Mouse (Mus musculus) ES-E14 (cell line): ENCODE data around the gene Nfu1.

ENCODE experiments used
- CHD2 ChIP-seq: IDR thresholded peaks from 2 replicates; pipeline ENCODE4 v1.6.1; 2014; ENCODE audit warnings: mild to moderate bottlenecking, low read depth, low read length, inconsistent platforms
- HCFC1 ChIP-seq: IDR thresholded peaks from 2 replicates; pipeline ENCODE4 v1.6.1; 2012; ENCODE audit warnings: low read length, inconsistent platforms, borderline replicate concordance; ENCODE audit not compliant: insufficient read depth
- MAFK ChIP-seq: IDR thresholded peaks from 2 replicates; pipeline ENCODE4 v1.6.1; 2014; ENCODE audit warnings: mild to moderate bottlenecking, low read depth, low read length, inconsistent platforms; ENCODE audit not compliant: insufficient read depth
- ZC3H11A ChIP-seq: IDR thresholded peaks from 2 replicates; pipeline ENCODE4 v1.6.1; 2012; ENCODE audit warnings: low read depth, mild to moderate bottlenecking, inconsistent platforms, low read length, borderline replicate concordance
- ZNF384 ChIP-seq: IDR thresholded peaks from 2 replicates; pipeline ENCODE4 v1.6.1; 2012; ENCODE audit warnings: low read depth, low read length, inconsistent platforms

- TF ChIP-seq CHD2 (no peak), ZC3H11A (no peak), HCFC1 (no peak), MAFK (no peak), ZNF384 (no peak)
Observed at GRCm38 (mm10) chr6:86991041-86991440, 18.0 kb upstream of the Nfu1 start.
